Mouse (Mus musculus) lung, postnatal 0 days (tissue): ENCODE data around the gene Ddx3x.

Experiments used
- CTCF ChIP-seq: IDR thresholded peaks from 2 replicates; pipeline ENCODE4 v1.5.1; 2016; ENCODE audit warnings: antibody characterized with exemption, mild to moderate bottlenecking
- EP300 ChIP-seq: IDR thresholded peaks from 2 replicates; pipeline ENCODE4 v1.6.1; 2016; ENCODE audit warnings: antibody characterized with exemption, mild to moderate bottlenecking, control low read depth

- TF ChIP-seq CTCF (no peak), EP300 (no peak)
These were observed 14.4 kb downstream of the Ddx3x start for GRCm38 (mm10) chrX:13295229-13295571.
